Mouse (Mus musculus) limb, embryonic 15.5 days (tissue): ENCODE measurements around the gene Trpv5. TPM values are rescaled to one million over a fixed set of nuclear protein-coding genes. Genes with fewer than 3 reads are reported as not detected.
A peak's percentile ranks its signal among the peaks of the same experiment; 100 is the strongest.

ENCODE experiments used
- ATAC-seq: fragments of 200-750 bp; cut with Nextera tagmentation; 2 replicates; pipeline ENCODE4 v1.8.0; 2017; ENCODE audit warnings: low read depth, moderate TSS enrichment; ENCODE audit not compliant: insufficient number of reproducible peaks, low FRiP score, low TSS enrichment
- H3K27ac ChIP-seq: fragments of 300-500 bp; sonication (generic); 2 replicates; pipeline ENCODE4 v1.5.1; 2015; ENCODE audit warnings: moderate library complexity, mild to moderate bottlenecking, inconsistent platforms
- H3K27me3 ChIP-seq: fragments of 300-500 bp; sonication (generic); 2 replicates; pipeline ENCODE4 v1.6.1; 2015; ENCODE audit warnings: inconsistent platforms
- H3K36me3 ChIP-seq: fragments of 300-500 bp; sonication (generic); 2 replicates; pipeline ENCODE4 v1.6.1; 2015; ENCODE audit warnings: inconsistent platforms
- H3K4me1 ChIP-seq: fragments of 300-500 bp; sonication (generic); 2 replicates; pipeline ENCODE4 v1.6.1; 2015; ENCODE audit warnings: inconsistent platforms
- H3K4me2 ChIP-seq: fragments of 300-500 bp; sonication (generic); 2 replicates; pipeline ENCODE4 v1.6.1; 2015; ENCODE audit warnings: mild to moderate bottlenecking, inconsistent platforms
- H3K4me3 ChIP-seq: fragments of 300-500 bp; sonication (generic); 2 replicates; pipeline ENCODE4 v1.5.1; 2015; ENCODE audit warnings: mild to moderate bottlenecking, inconsistent platforms
- H3K9ac ChIP-seq: fragments of 300-500 bp; sonication (generic); 2 replicates; pipeline ENCODE4 v1.6.1; 2015; ENCODE audit warnings: inconsistent platforms
- H3K9me3 ChIP-seq: fragments of 300-500 bp; sonication (generic); 2 replicates; pipeline ENCODE4 v1.6.1; 2016; ENCODE audit warnings: inconsistent platforms
- WGBS: fragments of 180-500 bp; shearing (Covaris S2); methylation state at CpG from one replicate; pipeline ENCODE4 v1.1.7; 2015; 5-methylcytosine and 5-hydroxymethylcytosine counted together
- polyA plus RNA-seq: library from polyadenylated mRNA; unstranded; fragments of >200 nt; fragmentation: Nextera tagmentation; extraction: Ambion mirVana; gene quantifications from 2 replicates; pipeline ENCODE4 v1.2.1, GENCODE M21; 2015

The Trpv5 gene
- polyA plus RNA-seq, 1 experiment from 2014 or later, result not detected

- Histone ChIP-seq H3K27ac (no peak overlapping the region), H3K4me3 (no peak overlapping the region), H3K9me3 (no peaks in the 10 kb centered on the region), H3K4me1 (no peaks in the 10 kb centered on the region), H3K9ac (no peak overlapping the region), H3K36me3 (no peaks in the 10 kb centered on the region), H3K27me3 (no peaks in the 10 kb centered on the region), H3K4me2 (no peak overlapping the region)
- 22% methylated on average over 1 of the region's 1 CpGs for WGBS
- ATAC-seq, result no peak
Measured at GRCm38 (mm10) chr6:41637393-41637792, 43.2 kb downstream of the Trpv5 start.

GRCm38 (mm10) chr6:41636178-41636577, 44.4 kb downstream of the Trpv5 start, which contains the start of gene Trpv6:
TSS of gene Trpv6 (minus strand) at chr6:41636405.
- H3K27ac ChIP-seq, result no peak within 1 kb of the TSS
- no peaks in the 10 kb centered on the region for H3K4me1 ChIP-seq
- H3K27me3 ChIP-seq, result no peaks in the 10 kb centered on the region
- 17% methylated on average over 5 of the region's 5 CpGs for WGBS
- no peaks in the 10 kb centered on the region for H3K36me3 ChIP-seq
- no peaks in the 10 kb centered on the region for H3K9me3 ChIP-seq
- peak within 1 kb of the TSS; percentile 20; the same call in 1 of the 2 replicates for H3K4me3 ChIP-seq
- H3K4me2 ChIP-seq, result 0 out of 2 replicates have a peak within 1 kb of the TSS, but pooled peaks have one; percentile 7
- H3K9ac ChIP-seq, result no peak within 1 kb of the TSS
- ATAC-seq, result no peak

DNA sequence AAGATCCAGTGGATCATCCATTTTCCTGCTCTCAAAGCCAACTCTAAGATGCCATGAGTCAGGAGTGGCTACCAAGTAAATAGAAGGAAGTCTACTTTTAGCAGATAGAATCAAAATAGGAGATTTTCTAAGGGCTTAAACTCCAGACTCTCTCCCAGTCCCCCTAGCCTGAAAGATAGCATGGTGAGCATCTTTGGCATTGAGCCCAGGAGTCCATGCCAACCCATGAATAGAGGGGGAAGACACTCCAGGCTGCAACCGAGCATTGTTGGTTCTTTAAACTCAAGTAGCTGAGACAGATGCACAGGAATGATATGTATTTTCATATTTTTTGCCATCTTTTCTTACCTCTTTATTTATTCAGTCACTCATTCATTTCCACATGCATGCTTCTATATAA, 45.4 kb downstream of the Trpv5 start:
- Histone ChIP-seq H3K9ac (no peak overlapping the region), H3K4me2 (no peak overlapping the region), H3K4me3 (no peak overlapping the region), H3K27me3 (no peaks in the 10 kb centered on the region), H3K9me3 (no peaks in the 10 kb centered on the region), H3K27ac (no peak overlapping the region), H3K36me3 (no peaks in the 10 kb centered on the region), H3K4me1 (no peaks in the 10 kb centered on the region)
- 54% methylated on average over 1 of the region's 1 CpGs for WGBS
- no peak for ATAC-seq

GRCm38 (mm10) chr6:41631549-41631948, 49.0 kb downstream of the Trpv5 start:
- Histone ChIP-seq H3K4me1 (no peaks in the 10 kb centered on the region), H3K4me2 (no peak overlapping the region), H3K4me3 (no peak overlapping the region), H3K27me3 (no peaks in the 10 kb centered on the region), H3K36me3 (no peaks in the 10 kb centered on the region), H3K9me3 (no peaks in the 10 kb centered on the region), H3K27ac (no peak overlapping the region), H3K9ac (no peak overlapping the region)
- WGBS, result 78% methylated on average over 4 of the region's 4 CpGs
- ATAC-seq, result no peak

- Histone ChIP-seq H3K9me3 (no peaks in the 10 kb centered on the region), H3K27me3 (no peaks in the 10 kb centered on the region), H3K27ac (no peak overlapping the region), H3K9ac (no peak overlapping the region), H3K4me3 (no peak overlapping the region), H3K4me1 (no peaks in the 10 kb centered on the region), H3K4me2 (no peak overlapping the region), H3K36me3 (no peaks in the 10 kb centered on the region)
- ATAC-seq, result no peak
- 72% methylated on average over 2 of the region's 2 CpGs for WGBS
Measured at GRCm38 (mm10) chr6:41630791-41631190, 49.8 kb downstream of the Trpv5 start.

- ATAC-seq, result no peak
- 62% methylated on average over 1 of the region's 1 CpGs for WGBS
Measured at GRCm38 (mm10) chr6:41628180-41628579, 52.4 kb downstream of the Trpv5 start.

GRCm38 (mm10) chr6:41622661-41623060, 57.9 kb downstream of the Trpv5 start:
- no peaks in the 10 kb centered on the region for H3K9me3 ChIP-seq
- no peaks in the 10 kb centered on the region for H3K36me3 ChIP-seq
- H3K9ac ChIP-seq, result no peak overlapping the region
- no peaks in the 10 kb centered on the region for H3K27me3 ChIP-seq
- no peak overlapping the region for H3K4me2 ChIP-seq
- H3K4me1 ChIP-seq, result no peaks in the 10 kb centered on the region
- no peak for ATAC-seq
- no peak overlapping the region for H3K4me3 ChIP-seq
- H3K27ac ChIP-seq, result no peak overlapping the region
- 67% methylated on average over 9 of the region's 9 CpGs for WGBS

More at GRCm38 (mm10) chr6:41628180-41628579, 52.4 kb downstream of the Trpv5 start:
- no peak overlapping the region for H3K4me3 ChIP-seq
- no peaks in the 10 kb centered on the region for H3K9me3 ChIP-seq
- no peaks in the 10 kb centered on the region for H3K36me3 ChIP-seq
- H3K27ac ChIP-seq, result no peak overlapping the region
- H3K4me1 ChIP-seq, result no peaks in the 10 kb centered on the region
- H3K27me3 ChIP-seq, result no peaks in the 10 kb centered on the region
- H3K4me2 ChIP-seq, result no peak overlapping the region
- no peak overlapping the region for H3K9ac ChIP-seq

DNA sequence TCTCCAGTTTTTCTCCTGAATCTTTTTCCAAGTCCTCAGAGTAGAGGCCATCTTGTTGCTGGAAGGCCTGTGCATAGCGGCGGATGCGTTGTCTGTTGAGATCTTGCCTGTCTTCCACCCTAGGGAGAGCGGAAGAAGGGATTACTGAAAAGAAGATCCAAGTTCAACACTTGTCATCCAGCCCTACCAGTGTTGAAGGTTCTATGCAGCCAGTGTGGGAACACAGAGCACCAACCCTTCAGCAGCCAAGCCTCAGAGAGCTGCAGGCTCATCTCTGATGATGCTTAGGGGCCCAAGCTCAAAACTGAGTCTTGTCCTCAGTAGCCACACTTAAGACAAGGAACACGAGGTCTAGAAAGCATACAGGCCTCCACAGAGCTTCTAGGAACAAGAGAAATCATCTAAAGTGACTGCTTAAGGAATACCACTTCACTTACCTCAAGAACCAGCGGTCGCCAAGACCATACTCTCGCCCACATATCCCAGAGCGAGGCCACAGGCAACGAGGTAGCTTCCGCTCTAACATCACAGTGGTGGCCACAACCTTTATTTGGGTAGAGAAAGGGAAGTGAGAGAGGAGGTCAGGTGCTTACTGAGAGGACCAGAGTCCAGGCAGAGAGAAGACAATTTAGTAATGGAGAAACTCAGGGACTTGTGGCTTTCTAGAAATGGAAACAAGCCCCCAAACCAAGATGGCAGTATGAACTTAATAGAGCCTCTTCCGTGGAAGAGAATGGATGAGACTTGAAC, 59.2 kb downstream of the Trpv5 start:
- no peak for ATAC-seq
- no peak overlapping the region for H3K4me3 ChIP-seq
- no peaks in the 10 kb centered on the region for H3K27me3 ChIP-seq
- WGBS, result 89% methylated on average over 12 of the region's 12 CpGs
- no peak overlapping the region for H3K9ac ChIP-seq
- H3K27ac ChIP-seq, result no peak overlapping the region
- no peaks in the 10 kb centered on the region for H3K9me3 ChIP-seq
- peaks cover 3% of the 10 kb centered on the region; the same call in 1 of the 2 replicates for H3K36me3 ChIP-seq
- H3K4me1 ChIP-seq, result no peaks in the 10 kb centered on the region
- H3K4me2 ChIP-seq, result no peak overlapping the region

- ATAC-seq, result no peak
- H3K27me3 ChIP-seq, result no peaks in the 10 kb centered on the region
- no peak overlapping the region for H3K4me2 ChIP-seq
- peaks cover 3% of the 10 kb centered on the region; the same call in 1 of the 2 replicates for H3K36me3 ChIP-seq
- 87% methylated on average over 9 of the region's 9 CpGs for WGBS
- H3K9ac ChIP-seq, result no peak overlapping the region
- H3K9me3 ChIP-seq, result no peaks in the 10 kb centered on the region
- no peak overlapping the region for H3K4me3 ChIP-seq
- H3K27ac ChIP-seq, result no peak overlapping the region
- H3K4me1 ChIP-seq, result no peaks in the 10 kb centered on the region
Measured at GRCm38 (mm10) chr6:41620173-41620798, 60.3 kb downstream of the Trpv5 start.

DNA sequence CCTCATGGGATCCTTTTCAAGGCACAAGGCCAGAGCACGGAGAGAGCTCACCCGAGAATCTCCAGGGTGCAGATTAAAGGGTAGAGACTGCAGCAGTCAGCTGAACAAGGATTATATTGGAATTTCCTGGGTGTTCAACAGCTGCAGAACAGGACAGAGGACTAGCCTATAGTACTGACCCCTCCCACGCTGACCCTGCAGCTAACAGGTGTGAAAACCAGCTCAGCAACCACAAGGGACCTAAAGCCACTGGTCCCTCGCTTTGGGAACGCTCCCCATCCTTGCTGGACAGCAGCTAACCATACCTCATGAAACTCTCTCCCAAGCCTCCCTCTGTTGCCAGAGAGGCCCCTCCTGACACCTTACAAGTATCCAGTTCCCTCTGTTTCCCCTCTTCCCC, 72.9 kb downstream of the Trpv5 start:
- no peak overlapping the region for H3K4me3 ChIP-seq
- no peak overlapping the region for H3K4me2 ChIP-seq
- no peaks in the 10 kb centered on the region for H3K36me3 ChIP-seq
- WGBS, result 62% methylated on average over 5 of the region's 5 CpGs
- peaks cover 10% of the 10 kb centered on the region for H3K4me1 ChIP-seq
- no peaks in the 10 kb centered on the region for H3K9me3 ChIP-seq
- ATAC-seq, result no peak
- H3K9ac ChIP-seq, result no peak overlapping the region
- no peaks in the 10 kb centered on the region for H3K27me3 ChIP-seq
- no peak overlapping the region for H3K27ac ChIP-seq

- peak overlapping the region; percentile 96 for H3K4me2 ChIP-seq
- peaks cover 10% of the 10 kb centered on the region for H3K4me1 ChIP-seq
- WGBS, result 13% methylated on average over 4 of the region's 4 CpGs
- H3K27ac ChIP-seq, result no peak overlapping the region
- no peak overlapping the region for H3K9ac ChIP-seq
- H3K9me3 ChIP-seq, result no peaks in the 10 kb centered on the region
- no peak for ATAC-seq
- H3K27me3 ChIP-seq, result no peaks in the 10 kb centered on the region
- peak overlapping the region; percentile 76 for H3K4me3 ChIP-seq
- no peaks in the 10 kb centered on the region for H3K36me3 ChIP-seq
Measured at GRCm38 (mm10) chr6:41606214-41606613, 74.4 kb downstream of the Trpv5 start.

- Histone ChIP-seq H3K9ac (peak overlapping the region; percentile 77), H3K4me2 (peak overlapping the region; percentile 96), H3K27ac (peak overlapping the region; percentile 91), H3K27me3 (no peaks in the 10 kb centered on the region), H3K4me3 (peak overlapping the region; percentile 76), H3K4me1 (peaks cover 10% of the 10 kb centered on the region), H3K36me3 (no peaks in the 10 kb centered on the region), H3K9me3 (no peaks in the 10 kb centered on the region)
- ATAC-seq, result peak; percentile 11
- WGBS, result 0% methylated on average over 7 of the region's 7 CpGs
Measured at GRCm38 (mm10) chr6:41605794-41606104, 74.8 kb downstream of the Trpv5 start.
